Mouse (Mus musculus) MEL (cell line): Measurements from ENCODE around the gene Fam222a. TPM values are rescaled to one million over a fixed set of nuclear protein-coding genes. Genes with fewer than 3 reads are reported as not detected.

Experiments
- DNase-seq: peaks from one replicate; pipeline ENCODE4 v3.0.0; 2011; ENCODE audit warnings: low read depth, low spot score
- H3K27ac ChIP-seq: 2 replicates; pipeline ENCODE4 v1.5.1; 2012; ENCODE audit warnings: low read depth, mild to moderate bottlenecking, control low read depth, low read length, moderate library complexity; ENCODE audit not compliant: control insufficient read depth
- H3K27me3 ChIP-seq, 2 experiments: fragments of 150-350 bp in 1 of 2; sonication (generic) in 1 of 2; 2 replicates each; pipeline ENCODE4 v1.6.1; 2012; ENCODE audit warnings: low read length in 2 of 2, mild to moderate bottlenecking in 2 of 2, improper control_type of control experiment in 1 of 2, moderate library complexity in 1 of 2; ENCODE audit not compliant: insufficient read depth in 2 of 2, control insufficient read depth in 1 of 2
- H3K36me3 ChIP-seq, 2 experiments: 2 replicates each; pipeline ENCODE4 v1.6.1; 2012 to 2014; ENCODE audit warnings: low read length in 2 of 2, improper control_type of control experiment in 1 of 2, inconsistent platforms in 1 of 2, mild to moderate bottlenecking in 1 of 2; ENCODE audit not compliant: insufficient read depth in 2 of 2, control insufficient read depth in 1 of 2
- H3K4me1 ChIP-seq, 2 experiments: fragments of 150-350 bp in 1 of 2; sonication (generic) in 1 of 2; 2 replicates each; pipeline ENCODE4 v1.6.1; 2012; ENCODE audit warnings: low read length in 2 of 2, improper control_type of control experiment in 1 of 2, mild to moderate bottlenecking in 1 of 2; ENCODE audit not compliant: insufficient read depth in 2 of 2, control insufficient read depth in 1 of 2
- H3K4me3 ChIP-seq, 2 experiments: fragments of 150-350 bp in 1 of 2; sonication (generic) in 1 of 2; 2 replicates each; pipeline ENCODE4 v1.5.1; 2012; ENCODE audit warnings: low read depth in 2 of 2, low read length in 2 of 2, mild to moderate bottlenecking in 2 of 2, moderate library complexity in 2 of 2, control low read depth in 1 of 2, improper control_type of control experiment in 1 of 2; ENCODE audit not compliant: control insufficient read depth in 1 of 2, insufficient read depth in 1 of 2
- H3K79me2 ChIP-seq: 2 replicates; pipeline ENCODE4 v1.6.1; 2012; ENCODE audit warnings: mild to moderate bottlenecking, low read length, moderate library complexity; ENCODE audit not compliant: control insufficient read depth, poor library complexity, insufficient read depth
- H3K9ac ChIP-seq: 2 replicates; pipeline ENCODE4 v1.6.1; 2012; ENCODE audit warnings: low read depth, mild to moderate bottlenecking, control low read depth, low read length, moderate library complexity; ENCODE audit not compliant: control insufficient read depth, poor library complexity, severe bottlenecking
- H3K9me3 ChIP-seq: fragments of 150-350 bp; sonication (generic); replicated peaks from 2 replicates; pipeline ENCODE4 v1.6.1; 2012; ENCODE audit warnings: mild to moderate bottlenecking, low read length, improper control_type of control experiment, moderate library complexity; ENCODE audit not compliant: insufficient read depth
- BHLHE40 ChIP-seq: IDR thresholded peaks from 2 replicates; pipeline ENCODE4 v1.6.1; 2012; ENCODE audit warnings: low read depth, mild to moderate bottlenecking, inconsistent platforms, low read length, improper control_type of control experiment, borderline replicate concordance
- E2F4 ChIP-seq: IDR thresholded peaks from 2 replicates; pipeline ENCODE4 v1.6.1; 2011; ENCODE audit warnings: low read depth, low read length, improper control_type of control experiment, borderline replicate concordance
- ELF1 ChIP-seq: IDR thresholded peaks from 2 replicates; pipeline ENCODE4 v1.6.1; 2014; ENCODE audit warnings: low read depth, mild to moderate bottlenecking, inconsistent platforms, low read length, improper control_type of control experiment, moderate library complexity
- GABPA ChIP-seq: IDR thresholded peaks from 2 replicates; pipeline ENCODE4 v1.6.1; 2012; ENCODE audit warnings: low read depth, mild to moderate bottlenecking, inconsistent platforms, low read length, improper control_type of control experiment, moderate library complexity
- HCFC1 ChIP-seq: IDR thresholded peaks from 2 replicates; pipeline ENCODE4 v1.6.1; 2012; ENCODE audit warnings: low read depth, mild to moderate bottlenecking, inconsistent platforms, low read length, improper control_type of control experiment, moderate library complexity
- MAFK ChIP-seq: IDR thresholded peaks from 2 replicates; pipeline ENCODE4 v1.6.1; 2011; ENCODE audit warnings: low read depth, mild to moderate bottlenecking, low read length, improper control_type of control experiment, borderline replicate concordance
- MAX ChIP-seq: IDR thresholded peaks from 2 replicates; pipeline ENCODE4 v1.6.1; 2011; ENCODE audit warnings: low read length, improper control_type of control experiment
- MAZ ChIP-seq: IDR thresholded peaks from 2 replicates; pipeline ENCODE4 v1.6.1; 2012; ENCODE audit warnings: low read depth, mild to moderate bottlenecking, inconsistent platforms, low read length, improper control_type of control experiment
- MYC ChIP-seq: IDR thresholded peaks from 2 replicates; pipeline ENCODE4 v1.6.1; 2011; ENCODE audit warnings: low read depth, mild to moderate bottlenecking, low read length, improper control_type of control experiment, moderate library complexity
- NRF1 ChIP-seq: IDR thresholded peaks from 2 replicates; pipeline ENCODE4 v1.6.1; 2014; ENCODE audit warnings: low read depth, mild to moderate bottlenecking, inconsistent platforms, low read length, improper control_type of control experiment, moderate library complexity; ENCODE audit not compliant: poor library complexity, insufficient read depth, severe bottlenecking
- RAD21 ChIP-seq: IDR thresholded peaks from 2 replicates; pipeline ENCODE4 v1.6.1; 2011; ENCODE audit warnings: mild to moderate bottlenecking, low read depth, low read length, improper control_type of control experiment
- SMC3 ChIP-seq: IDR thresholded peaks from 2 replicates; pipeline ENCODE4 v1.6.1; 2011; ENCODE audit warnings: low read depth, low read length, improper control_type of control experiment
- USF2 ChIP-seq, 2 experiments: IDR thresholded peaks; 2 replicates each; pipeline ENCODE4 v1.6.1; 2011 to 2012; ENCODE audit warnings: improper control_type of control experiment in 2 of 2, low read length in 2 of 2, borderline replicate concordance in 1 of 2, inconsistent platforms in 1 of 2, low read depth in 1 of 2, mild to moderate bottlenecking in 1 of 2; ENCODE audit not compliant: insufficient read depth in 1 of 2
- ZC3H11A ChIP-seq: IDR thresholded peaks from 2 replicates; pipeline ENCODE4 v1.6.1; 2012; ENCODE audit warnings: low read depth, mild to moderate bottlenecking, inconsistent platforms, low read length, improper control_type of control experiment
- ZMIZ1 ChIP-seq: IDR thresholded peaks from 2 replicates; pipeline ENCODE4 v1.6.1; 2012; ENCODE audit warnings: low read depth, mild to moderate bottlenecking, inconsistent platforms, low read length, improper control_type of control experiment, moderate library complexity
- polyA plus RNA-seq, 2 experiments: library from polyadenylated mRNA; stranded (reverse) in 1 of 2; unstranded in 1 of 2; fragments of >175 nt in 1 of 2; fragments of >200 nt in 1 of 2; gene quantifications; 2 replicates each; pipeline versions ENCODE4 v1.2.1 to v1.2.4; 2012; ENCODE audit warnings: low replicate concordance in 2 of 2, low read depth in 1 of 2; ENCODE audit not compliant: insufficient read length in 2 of 2, insufficient read depth in 1 of 2, missing spikeins in 1 of 2
- total RNA-seq: library from RNA; depleted of rRNA; stranded (reverse); fragments of 300-350 nt; gene quantifications from 2 replicates; pipeline ENCODE4 v1.2.3, GENCODE M21; 2012

Gene Fam222a
- total and polyA plus RNA-seq, 3 experiments, result 0.27 to 0.70 TPM; not detected in 1

- DNase-seq, result no peak
- H3K79me2 ChIP-seq, result no peaks in the 10 kb centered on the region
- no peaks in the 10 kb centered on the region for H3K4me1 ChIP-seq
- H3K9me3 ChIP-seq, result no peaks in the 10 kb centered on the region
- no peaks in the 10 kb centered on the region; a peak in 1 of 4 replicates for H3K27me3 ChIP-seq
- no peak overlapping the region for H3K9ac ChIP-seq
- TF ChIP-seq BHLHE40 (no peak), SMC3 (no peak), MYC (no peak), RAD21 (no peak)
- no peak overlapping the region for H3K4me3 ChIP-seq
- H3K27ac ChIP-seq, result no peak overlapping the region
- no peaks in the 10 kb centered on the region for H3K36me3 ChIP-seq
These were observed 17.4 kb upstream of the Fam222a start for GRCm38 (mm10) chr5:114550431-114550830.

- no peaks in the 10 kb centered on the region for H3K9me3 ChIP-seq
- TF ChIP-seq ZMIZ1, result no peak
- TF ChIP-seq MAFK, result no peak
- no peak for TF ChIP-seq RAD21
- no peak for TF ChIP-seq E2F4
- TF ChIP-seq ZC3H11A, result no peak
- TF ChIP-seq USF2 (IDR thresholded peaks at IDR 0.05; ENCODE audit: borderline replicate concordance in 1 of 2, insufficient read depth in 1 of 2, low read depth in 1 of 2, low read length in 2 of 2), result no peak
- H3K4me3 ChIP-seq, result no peak overlapping the region
- DNase-seq, result no peak
- no peaks in the 10 kb centered on the region for H3K79me2 ChIP-seq
- no peaks in the 10 kb centered on the region for H3K36me3 ChIP-seq
- no peaks in the 10 kb centered on the region; a peak in 1 of 4 replicates for H3K27me3 ChIP-seq
- no peak overlapping the region for H3K9ac ChIP-seq
- H3K4me1 ChIP-seq, result no peaks in the 10 kb centered on the region
- no peak overlapping the region for H3K27ac ChIP-seq
These were observed 16.8 kb upstream of the Fam222a start for GRCm38 (mm10) chr5:114550886-114551492.

GRCm38 (mm10) chr5:114552507-114553208 is 15.2 kb upstream of the Fam222a start:
- Histone ChIP-seq H3K9ac (no peak overlapping the region), H3K4me3 (no peak overlapping the region), H3K27me3 (no peaks in the 10 kb centered on the region; a peak in 2 of 4 replicates), H3K4me1 (no peaks in the 10 kb centered on the region), H3K27ac (no peak overlapping the region), H3K79me2 (no peaks in the 10 kb centered on the region), H3K9me3 (no peaks in the 10 kb centered on the region), H3K36me3 (no peaks in the 10 kb centered on the region)
- no peak for DNase-seq
- TF ChIP-seq ELF1 (no peak), HCFC1 (no peak), GABPA (no peak), MAZ (no peak), MAFK (no peak), NRF1 (no peak), MAX (no peak)
